Mouse (Mus musculus) cerebellum, postnatal 36 days (tissue): ENCODE results near the gene Gal3st3.
"Not testable (repeated sequence)": the region's sequence is repeated elsewhere in the genome, so short reads cannot be mapped to it uniquely, and the experiment has no call there.

Experiments used
- DNase-seq, 2 experiments: peaks; one replicate each; pipeline ENCODE4 v3.0.0; 2021 to 2022; ENCODE audit warnings: mixed read lengths in 2 of 2

Gal3st3 gene

DNA sequence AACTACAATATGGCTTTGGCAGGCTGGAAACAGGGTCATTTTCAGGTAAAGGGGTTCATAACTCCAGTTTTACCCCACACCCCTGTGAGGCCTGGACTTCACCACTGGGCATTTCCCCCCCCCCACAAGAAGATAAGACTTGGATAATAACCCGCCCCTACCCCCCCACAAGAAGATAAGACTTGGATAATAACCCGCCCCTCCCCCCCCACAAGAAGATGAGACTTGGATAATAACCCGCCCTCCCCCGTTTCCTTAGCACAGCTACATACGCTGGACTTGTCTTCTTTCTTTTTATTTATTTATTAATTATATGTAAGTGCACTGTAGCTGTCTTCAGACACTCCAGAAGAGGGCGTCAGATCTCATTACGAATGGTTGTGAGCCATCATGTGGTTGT is 10.9 kb downstream of the Gal3st3 start:
- DNase-seq, result no peak

GRCm38 (mm10) chr19:5313189-5313588 is 15.1 kb downstream of the Gal3st3 start:
- DNase-seq, result no peak

- no peak for DNase-seq
Observed at GRCm38 (mm10) chr19:5323801-5324200, 25.7 kb downstream of the Gal3st3 start.

- no peak for DNase-seq
Observed at GRCm38 (mm10) chr19:5327970-5328369, 29.8 kb downstream of the Gal3st3 start.

DNA sequence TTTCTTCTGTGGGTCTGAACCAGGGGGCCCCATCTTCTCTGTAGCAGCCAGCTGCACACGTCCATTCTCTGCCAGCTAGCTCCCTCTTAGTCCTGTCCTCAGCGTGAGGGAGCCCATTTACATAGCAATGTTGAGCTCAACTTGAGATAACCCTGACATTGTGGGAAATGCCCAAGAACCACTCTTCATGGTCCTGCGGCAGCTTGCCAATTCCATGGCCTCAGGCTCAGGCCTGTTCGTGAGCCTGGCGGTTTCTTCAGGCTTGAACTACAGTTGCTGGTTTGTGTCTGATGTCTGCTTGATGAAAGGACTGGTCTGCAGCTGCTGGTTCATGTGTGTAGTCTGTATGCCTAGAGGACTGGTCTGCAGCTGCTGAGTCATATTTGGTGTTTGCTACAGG is 36.6 kb downstream of the Gal3st3 start:
- no peak for DNase-seq

DNA sequence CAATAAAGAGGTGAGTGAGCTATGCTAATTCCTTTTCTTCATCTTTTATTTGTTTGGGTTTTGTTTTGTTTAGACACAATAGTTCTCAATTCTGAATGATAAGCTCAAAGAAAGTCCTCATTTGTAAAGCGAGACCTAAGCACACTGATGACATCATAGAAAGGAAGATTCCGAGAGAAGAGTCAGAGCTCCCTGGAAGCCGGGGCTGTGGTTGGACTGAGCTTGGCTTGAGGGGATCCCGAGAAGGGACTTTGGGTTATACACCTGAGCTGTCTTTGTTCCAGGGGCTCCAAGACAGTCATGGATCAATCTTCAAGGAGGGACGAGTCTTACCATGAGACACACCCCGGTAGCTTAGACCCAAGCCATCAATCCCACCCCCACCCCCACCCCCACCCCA is 37.3 kb downstream of the Gal3st3 start, which contains the start of gene Catsper1:
Catsper1 (plus strand) TSS at position 301 of the 400 bp plus-strand sequence.
- DNase-seq, result no peak

GRCm38 (mm10) chr19:5337975-5338374 is 39.8 kb downstream of the Gal3st3 start:
- peak; percentile 84 to 88 for DNase-seq

GRCm38 (mm10) chr19:5341360-5341759 is 43.2 kb downstream of the Gal3st3 start:
- DNase-seq, result no peak

DNA sequence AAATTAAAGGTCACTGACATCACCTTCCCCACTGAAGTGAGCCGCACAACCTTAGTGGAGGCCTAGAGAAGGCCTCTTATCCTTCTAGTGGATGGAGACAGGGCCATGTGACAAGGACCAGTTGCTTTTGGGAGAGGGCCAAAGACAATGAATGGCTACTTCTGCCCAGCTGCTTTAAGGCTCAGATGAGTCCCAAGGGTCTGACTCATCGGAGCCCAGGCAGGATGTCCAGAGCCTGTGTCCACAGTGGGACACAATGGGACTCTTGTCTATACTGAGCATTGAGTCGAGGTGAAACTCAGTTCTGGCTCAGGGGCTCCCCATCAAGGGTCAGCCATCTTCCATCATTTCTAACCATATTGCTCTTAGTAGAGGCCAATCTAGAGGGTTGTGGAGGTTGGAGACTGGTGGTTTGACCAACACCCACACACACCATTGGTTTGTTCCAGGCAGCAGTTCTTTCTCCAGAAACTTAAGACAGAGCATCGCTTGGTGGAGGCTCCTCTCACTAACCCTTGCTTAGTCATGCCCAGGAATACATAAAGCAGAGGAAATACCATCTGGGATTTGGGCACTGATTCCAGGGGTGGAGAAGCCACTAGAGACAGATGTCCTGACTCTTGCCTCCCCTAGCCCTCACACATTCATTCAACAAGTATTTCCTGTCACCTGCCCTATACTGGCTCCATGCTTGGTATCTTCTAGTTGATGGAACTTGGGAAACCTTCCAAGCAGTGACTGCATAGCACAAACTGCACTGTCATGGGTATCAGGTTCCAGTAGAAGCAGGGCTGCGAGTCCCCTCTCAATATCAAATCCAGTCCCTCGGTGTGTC is 47.4 kb downstream of the Gal3st3 start:
- no peak for DNase-seq

DNA sequence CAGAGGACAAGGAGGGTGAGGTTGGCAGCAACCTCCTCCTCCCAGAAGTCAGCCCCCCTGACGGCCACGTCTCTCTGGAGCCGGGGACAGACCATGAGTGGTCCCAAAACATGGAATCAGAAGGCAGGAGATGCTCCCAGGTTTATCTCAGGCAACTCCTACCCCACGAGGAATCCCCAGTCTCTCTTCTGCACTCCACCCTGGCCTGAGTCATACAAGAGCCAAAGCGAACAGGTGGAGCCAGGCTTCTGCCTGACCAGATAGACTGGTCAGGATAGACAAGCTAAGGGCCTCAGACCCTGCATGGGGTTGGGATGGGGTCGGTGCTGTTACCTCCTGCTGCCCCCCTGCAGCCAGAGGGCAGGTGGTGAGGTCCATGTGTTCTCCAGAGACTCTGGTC is 49.9 kb downstream of the Gal3st3 start:
- DNase-seq, result no peak

GRCm38 (mm10) chr19:5348526-5349501 is 50.7 kb downstream of the Gal3st3 start:
- DNase-seq, result peak; percentile 64 to 66

DNA sequence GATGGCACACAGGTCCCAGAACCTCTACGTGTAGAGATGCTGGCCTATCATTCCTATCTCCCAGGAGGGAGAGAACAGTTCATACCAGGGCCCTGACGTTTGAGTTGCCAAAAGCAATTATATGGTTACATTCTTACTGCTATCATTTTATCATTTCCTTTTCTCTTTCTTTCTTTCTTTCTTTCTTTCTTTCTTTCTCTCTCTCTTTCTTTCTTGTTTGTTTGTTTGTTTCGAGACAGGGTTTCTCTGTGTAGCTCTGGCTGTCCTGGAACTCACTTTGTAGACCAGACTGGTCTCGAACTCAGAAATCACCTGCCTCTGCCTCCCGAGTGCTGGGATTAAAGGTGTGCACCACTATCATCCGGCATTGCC is 51.4 kb downstream of the Gal3st3 start, which contains the start of gene Cst6:
Cst6 (minus strand) TSS at position 73 of the 372 bp plus-strand sequence.
- DNase-seq, result not testable (repeated sequence)

GRCm38 (mm10) chr19:5353609-5354008 is 55.5 kb downstream of the Gal3st3 start:
- DNase-seq, result no peak

DNA sequence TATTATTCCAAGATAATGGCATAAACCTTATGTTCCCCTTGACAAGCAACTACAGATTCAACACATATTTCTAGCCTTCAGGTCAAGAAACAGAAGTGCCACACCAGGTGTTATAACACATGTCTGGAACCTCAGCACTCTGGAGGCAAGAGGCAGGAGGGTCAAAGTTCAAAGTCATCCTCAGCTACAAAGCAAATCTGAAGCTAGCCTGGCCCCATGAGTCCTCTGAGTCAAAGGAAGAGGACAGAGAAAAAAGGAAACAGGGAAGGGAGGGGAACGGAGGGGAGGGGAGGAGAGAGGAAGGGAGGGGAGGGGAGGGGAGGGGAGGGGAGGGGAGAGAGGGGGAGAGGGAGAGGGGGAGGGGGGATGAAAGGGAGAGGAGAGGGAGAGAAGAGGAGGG is 57.9 kb downstream of the Gal3st3 start:
- no peak for DNase-seq
